Mouse (Mus musculus) kidney, postnatal 14 days (tissue): Measurements from ENCODE around the gene Ano10.
"Not testable (repeated sequence)": the region's sequence is repeated elsewhere in the genome, so short reads cannot be mapped to it uniquely, and the experiment has no call there.

Experiments
- DNase-seq: peaks from one replicate; pipeline ENCODE4 v3.0.0; 2022; ENCODE audit warnings: mixed read lengths

The Ano10 gene

GRCm38 (mm10) chr9:122294242-122294881, at the start of gene Ano10:
Gene Ano10, minus strand, starts transcription at chr9:122294423.
- DNase-seq = peak; percentile 99

GRCm38 (mm10) chr9:122343399-122343798, 49.2 kb upstream of the Ano10 start:
- no peak for DNase-seq

GRCm38 (mm10) chr9:122339972-122340371, 45.7 kb upstream of the Ano10 start:
- no peak for DNase-seq

GRCm38 (mm10) chr9:122337510-122337931, 43.3 kb upstream of the Ano10 start:
- DNase-seq = peak; percentile 57

- DNase-seq = peak; percentile 10
Observed at GRCm38 (mm10) chr9:122336677-122337076, 42.5 kb upstream of the Ano10 start.

GRCm38 (mm10) chr9:122328199-122328598, 34.0 kb upstream of the Ano10 start:
- DNase-seq = no peak

- no peak for DNase-seq
Observed at GRCm38 (mm10) chr9:122325996-122326395, 31.8 kb upstream of the Ano10 start.

GRCm38 (mm10) chr9:122322356-122322755, 28.1 kb upstream of the Ano10 start:
- no peak for DNase-seq

- DNase-seq = no peak
Observed at GRCm38 (mm10) chr9:122320626-122321025, 26.4 kb upstream of the Ano10 start.

GRCm38 (mm10) chr9:122316562-122316961, 22.3 kb upstream of the Ano10 start:
- no peak for DNase-seq

- no peak for DNase-seq
Observed at GRCm38 (mm10) chr9:122315501-122315900, 21.3 kb upstream of the Ano10 start.

GRCm38 (mm10) chr9:122314942-122315341, 20.7 kb upstream of the Ano10 start:
- no peak for DNase-seq

- no peak for DNase-seq
Observed at GRCm38 (mm10) chr9:122314386-122314785, 20.2 kb upstream of the Ano10 start.

GRCm38 (mm10) chr9:122313128-122313527, 18.9 kb upstream of the Ano10 start:
- not testable (repeated sequence) for DNase-seq

- no peak for DNase-seq
Observed at GRCm38 (mm10) chr9:122312296-122312990, 18.2 kb upstream of the Ano10 start.

- DNase-seq = peak; percentile 68
Observed at GRCm38 (mm10) chr9:122311051-122311760, 17.0 kb upstream of the Ano10 start.

- DNase-seq = peak; percentile 86
Observed at GRCm38 (mm10) chr9:122310613-122311049, 16.4 kb upstream of the Ano10 start.

- DNase-seq = peak; percentile 16
Observed at GRCm38 (mm10) chr9:122309013-122309980, 15.1 kb upstream of the Ano10 start.

- DNase-seq = no peak
Observed at GRCm38 (mm10) chr9:122305302-122305701, 11.1 kb upstream of the Ano10 start.

GRCm38 (mm10) chr9:122296169-122296568, 1.9 kb upstream of the Ano10 start:
- no peak for DNase-seq

- no peak for DNase-seq
Observed at GRCm38 (mm10) chr9:122295396-122295795, 1.2 kb upstream of the Ano10 start.

- DNase-seq = no peak
Observed at GRCm38 (mm10) chr9:122293865-122294241, 370 bp downstream of the Ano10 start.

GRCm38 (mm10) chr9:122290192-122290591, 4.0 kb downstream of the Ano10 start:
- DNase-seq = no peak
